Mouse (Mus musculus) WW6 (cell line): ENCODE data around the gene Foxo3.

Experiments used
- DNase-seq: peaks from one replicate; pipeline ENCODE4 v3.0.0-alpha.2; 2013; ENCODE audit warnings: low read depth, low spot score

Gene Foxo3

DNA sequence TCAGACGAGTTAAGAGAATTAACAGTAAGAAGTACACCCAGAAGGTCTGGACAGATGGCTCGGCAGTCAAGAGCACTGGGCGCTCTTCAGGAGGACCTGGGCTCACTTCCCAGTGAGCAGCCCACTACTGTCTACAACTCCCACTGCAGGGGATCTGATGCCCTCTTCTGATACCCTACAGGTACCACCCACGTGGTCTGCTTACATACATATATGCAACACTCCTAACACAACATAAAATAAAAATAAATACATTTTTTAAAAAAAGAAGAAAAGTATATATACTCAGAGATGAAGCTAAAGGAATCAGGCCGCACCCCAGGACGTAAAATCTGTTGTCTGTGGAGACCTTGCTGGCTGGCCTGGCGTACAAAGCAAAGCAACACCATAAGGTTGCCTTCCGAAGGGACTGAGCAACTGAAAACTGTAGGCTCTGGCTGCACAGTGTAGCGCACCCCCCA, 89.6 kb downstream of the Foxo3 start:
- no peak for DNase-seq

DNA sequence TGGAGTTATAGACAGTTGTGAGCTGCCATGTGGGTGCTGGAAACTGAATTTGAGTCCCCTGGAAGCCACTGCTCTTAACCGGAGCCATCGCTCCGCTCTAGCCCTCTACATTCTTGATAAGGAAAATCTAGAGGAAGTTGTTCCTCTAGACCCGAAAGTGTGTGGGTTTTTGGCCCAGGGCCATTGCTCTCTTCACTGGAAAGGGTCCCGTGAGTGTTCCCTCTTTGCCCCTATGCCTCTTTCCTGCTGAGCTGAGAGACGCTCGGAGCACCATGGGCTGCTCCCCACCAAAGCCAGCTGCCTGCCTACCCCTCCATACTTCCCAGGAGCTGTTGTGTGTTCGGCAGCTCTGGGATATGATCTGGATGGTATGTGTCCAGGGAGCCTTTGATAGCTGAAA, 96.2 kb downstream of the Foxo3 start:
- no peak for DNase-seq

DNA sequence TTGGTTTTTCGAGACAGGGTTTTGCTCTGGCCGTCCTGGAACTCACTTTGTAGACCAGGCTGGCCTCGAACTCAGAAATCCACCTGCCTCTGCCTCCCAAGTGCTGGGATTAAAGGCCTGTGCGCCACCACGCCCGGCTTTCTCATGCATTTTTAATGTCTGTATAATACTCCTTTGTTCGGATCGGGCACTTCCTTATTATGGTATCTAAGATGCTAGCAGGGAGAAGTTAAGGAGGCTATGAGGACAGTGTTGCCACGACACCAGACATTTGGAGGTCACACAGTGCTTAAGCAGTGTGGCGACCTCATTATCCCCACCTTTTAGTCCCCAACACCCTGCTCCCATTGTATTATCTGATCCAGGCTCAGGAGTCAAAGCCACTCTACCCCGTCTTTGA, 97.8 kb downstream of the Foxo3 start:
- DNase-seq, result no peak

DNA sequence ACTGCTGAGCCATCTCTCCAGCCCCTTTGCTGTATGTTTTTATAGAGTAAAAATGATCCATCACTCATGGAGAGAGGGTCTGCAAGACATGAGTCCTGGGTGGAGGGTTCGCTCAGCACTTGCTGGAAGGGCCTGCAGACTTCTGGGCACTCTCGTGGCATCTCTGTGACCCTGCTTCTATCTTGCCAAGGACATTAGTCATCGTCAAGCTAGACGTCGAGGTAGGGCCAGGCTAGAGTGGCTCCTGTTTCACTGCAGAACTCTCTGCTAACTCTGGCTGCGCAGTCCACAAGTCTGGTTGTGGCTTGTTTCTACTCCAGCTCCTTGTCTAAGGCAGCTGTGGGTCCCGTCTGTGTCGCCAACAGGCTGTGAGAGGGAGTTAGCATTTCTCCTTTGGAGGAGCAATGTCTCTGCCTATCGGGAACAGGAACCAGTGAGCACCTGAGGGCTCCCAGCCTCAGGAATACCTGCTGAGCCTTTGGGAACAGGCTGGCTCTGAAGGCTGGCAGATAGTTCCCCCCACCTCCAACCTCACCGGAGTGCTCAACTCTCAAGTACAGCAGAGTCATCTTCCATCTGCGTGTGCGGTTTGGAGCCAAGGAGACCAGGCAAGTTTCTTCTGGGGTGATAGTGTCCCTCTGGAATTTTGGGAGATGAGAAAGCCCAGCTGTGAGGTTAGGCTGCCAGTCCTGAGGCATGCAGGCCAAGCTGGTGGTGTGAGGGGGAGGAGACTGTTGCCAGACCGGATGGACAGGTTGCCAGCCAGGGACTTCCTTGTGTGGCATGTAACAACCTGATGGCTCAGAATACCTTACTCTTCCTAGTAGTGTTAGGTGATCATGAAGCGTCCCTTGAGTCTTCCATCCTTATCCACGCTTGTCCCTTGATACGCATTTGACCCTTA, 98.5 kb downstream of the Foxo3 start:
- no peak for DNase-seq

DNA sequence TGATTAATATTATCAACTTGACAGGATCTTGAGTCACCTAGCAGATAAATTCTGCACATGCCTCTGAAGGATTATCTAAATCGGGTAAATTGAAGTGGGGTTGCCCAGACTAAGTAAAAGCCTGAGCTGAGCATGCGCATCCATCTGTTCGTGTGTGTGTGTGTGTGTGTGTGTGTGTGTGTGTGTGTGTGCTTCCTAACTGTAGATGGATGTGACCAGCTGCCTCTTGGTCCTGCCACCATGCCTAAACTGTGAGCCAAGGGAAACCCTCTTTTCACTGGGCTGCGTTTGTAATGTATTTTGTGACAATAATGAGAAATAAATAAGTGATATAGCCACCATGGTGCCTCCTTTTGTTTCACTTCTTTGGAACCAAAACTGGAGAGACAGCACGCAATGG, 102.3 kb downstream of the Foxo3 start:
- DNase-seq, result no peak

DNA sequence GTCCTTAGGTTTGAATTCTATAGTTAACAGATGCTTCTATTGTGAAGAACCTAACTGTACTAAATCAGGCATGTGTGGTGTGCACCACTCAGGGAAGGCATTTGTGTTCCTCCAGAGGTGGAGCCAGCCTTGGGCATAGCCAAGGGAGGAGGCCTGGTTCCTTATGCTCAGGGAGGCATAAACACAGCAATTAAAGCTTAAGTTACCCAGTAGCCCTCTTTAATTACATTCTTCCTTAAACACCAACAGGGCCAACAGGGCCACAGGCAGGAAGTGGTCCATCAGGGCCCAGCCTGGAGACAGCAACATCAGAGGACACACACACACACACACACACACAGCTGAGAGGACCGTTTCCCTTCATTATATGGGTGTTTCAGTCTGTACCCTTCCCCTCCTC, 102.7 kb downstream of the Foxo3 start:
- DNase-seq, result no peak

DNA sequence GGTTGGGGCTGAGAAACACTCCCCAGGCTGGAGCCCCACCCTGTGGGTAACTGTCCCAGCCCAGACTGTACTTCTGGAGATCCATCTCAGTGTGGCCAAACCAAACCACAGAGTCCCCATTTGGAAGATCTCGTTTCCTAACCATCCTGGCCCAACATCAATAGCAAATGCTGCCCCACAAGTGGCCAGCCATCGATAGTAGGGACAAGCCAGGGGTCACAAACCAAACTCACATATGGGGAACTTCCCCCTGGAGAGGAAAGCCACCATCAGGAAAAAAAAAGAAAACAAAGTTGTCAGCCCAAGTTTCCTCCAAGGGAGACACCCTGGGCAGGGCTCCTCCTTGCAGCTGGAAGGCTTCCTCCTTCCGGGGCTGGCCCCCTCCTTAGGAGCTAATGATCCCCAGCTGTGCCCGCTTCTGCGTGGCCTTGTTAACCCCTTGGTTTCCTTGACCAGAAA, 105.6 kb downstream of the Foxo3 start:
- no peak for DNase-seq

DNA sequence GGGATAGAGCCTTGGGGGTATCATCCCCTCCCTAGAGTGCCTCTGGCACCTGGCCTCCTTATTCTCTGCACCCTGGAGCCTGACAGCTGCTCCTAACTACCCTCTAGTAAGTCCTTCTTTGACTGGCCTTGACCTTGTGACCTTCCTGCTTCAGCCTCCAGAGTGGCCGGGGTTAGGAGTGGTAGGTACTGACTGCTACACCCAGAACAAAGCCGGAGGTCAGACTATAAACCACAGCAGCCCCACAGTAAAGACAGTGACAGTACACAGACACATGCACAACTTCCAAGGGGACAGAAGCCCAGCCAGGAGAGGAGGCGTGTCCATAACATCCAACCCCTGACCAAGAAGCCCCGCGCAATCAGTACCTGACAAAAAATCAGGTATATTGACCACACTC, 106.4 kb downstream of the Foxo3 start:
- no peak for DNase-seq

DNA sequence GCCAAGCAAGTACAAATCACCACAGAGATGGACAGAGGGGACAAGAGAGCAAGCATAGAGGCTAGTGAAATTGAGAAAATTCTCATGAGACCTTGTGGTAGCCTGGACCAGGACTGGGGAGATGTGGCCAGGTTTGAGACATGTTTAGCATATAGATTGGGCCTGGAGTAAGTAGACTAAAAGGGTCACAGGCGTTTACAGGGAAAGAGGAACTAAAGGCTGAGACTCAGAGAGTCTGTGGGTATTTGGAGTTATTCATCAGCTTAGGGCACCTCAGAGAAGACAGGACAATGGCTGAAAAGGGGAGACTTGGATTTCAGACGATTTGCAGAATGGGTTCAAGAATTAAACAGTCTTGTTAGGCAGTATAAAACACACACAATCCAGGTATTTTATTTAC, 121.8 kb downstream of the Foxo3 start:
- DNase-seq, result no peak

DNA sequence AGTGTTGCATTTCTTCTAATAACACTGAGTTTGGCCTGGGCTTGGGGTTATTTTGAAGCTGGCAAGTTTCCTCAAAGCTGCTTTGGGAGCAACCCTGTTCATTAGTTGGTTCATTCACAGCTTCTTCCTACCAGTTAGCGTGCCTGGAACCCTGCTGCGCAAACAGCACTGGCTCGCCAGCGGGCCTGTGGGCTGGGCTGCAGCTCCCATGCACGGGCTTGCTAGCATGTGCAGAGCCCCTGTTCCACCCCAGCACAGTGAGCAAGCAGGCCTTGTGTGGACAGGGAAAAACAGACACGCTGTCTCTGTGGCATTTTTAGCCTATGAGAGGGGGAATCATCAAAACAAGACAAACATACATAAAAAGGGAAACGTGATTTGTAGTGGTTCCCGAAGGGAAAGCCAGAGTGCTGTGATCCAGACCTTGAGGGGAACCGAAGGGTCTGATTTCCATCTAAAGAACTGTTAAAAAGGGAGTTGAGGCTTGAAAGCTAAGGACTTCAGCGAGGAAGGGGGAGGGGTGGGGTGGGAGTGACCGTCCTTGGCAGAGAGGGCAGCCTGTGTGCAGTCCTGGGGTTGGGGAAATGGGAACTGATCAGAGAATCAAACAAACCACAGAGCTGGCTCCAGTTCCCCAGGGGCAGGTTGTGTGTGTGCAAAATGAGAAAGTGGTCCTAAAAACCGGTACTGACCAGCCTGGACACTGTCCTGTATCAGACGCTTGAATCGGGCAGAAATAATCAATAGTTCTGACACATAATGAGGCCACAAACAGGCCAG, 123.9 kb downstream of the Foxo3 start:
- no peak for DNase-seq

DNA sequence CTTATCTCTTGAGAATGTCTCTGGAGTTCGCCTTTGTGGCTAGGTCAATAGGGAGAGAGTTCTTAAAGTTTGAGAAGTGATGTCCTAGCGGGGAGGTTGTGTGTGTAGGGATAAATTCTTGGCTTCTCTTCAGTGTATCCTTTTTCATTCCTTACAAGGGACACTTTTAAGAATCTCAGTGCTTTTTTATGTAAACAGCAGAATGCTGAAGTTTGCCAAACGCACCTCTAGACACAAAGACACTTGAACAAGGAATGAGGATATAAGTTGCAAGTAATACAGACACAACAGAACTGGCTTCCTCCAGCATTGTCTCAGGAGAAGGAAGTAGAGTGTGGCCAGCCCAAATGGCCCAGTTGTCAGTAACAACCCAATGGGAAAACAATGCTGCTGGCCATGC, 126.8 kb downstream of the Foxo3 start:
- DNase-seq, result no peak

DNA sequence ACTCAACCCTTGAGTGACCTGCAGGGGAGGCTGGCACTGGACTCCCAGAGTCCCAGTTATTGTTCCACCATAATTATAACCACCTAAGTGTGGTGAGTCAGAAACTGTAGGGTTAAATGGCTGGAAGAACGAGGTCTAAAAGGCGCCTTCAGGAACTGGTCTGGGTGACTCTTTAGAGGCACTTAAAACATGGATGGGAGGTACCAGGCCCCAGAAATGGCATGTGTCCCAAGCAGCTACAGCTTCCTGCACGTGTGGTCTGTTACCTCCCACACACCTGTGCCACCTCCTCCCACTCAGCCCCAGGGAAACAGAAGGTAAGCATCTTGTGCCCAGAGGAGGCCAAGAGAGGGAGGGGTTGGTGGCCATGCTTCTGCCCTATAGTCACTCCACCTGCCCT, 128.2 kb downstream of the Foxo3 start:
- no peak for DNase-seq

DNA sequence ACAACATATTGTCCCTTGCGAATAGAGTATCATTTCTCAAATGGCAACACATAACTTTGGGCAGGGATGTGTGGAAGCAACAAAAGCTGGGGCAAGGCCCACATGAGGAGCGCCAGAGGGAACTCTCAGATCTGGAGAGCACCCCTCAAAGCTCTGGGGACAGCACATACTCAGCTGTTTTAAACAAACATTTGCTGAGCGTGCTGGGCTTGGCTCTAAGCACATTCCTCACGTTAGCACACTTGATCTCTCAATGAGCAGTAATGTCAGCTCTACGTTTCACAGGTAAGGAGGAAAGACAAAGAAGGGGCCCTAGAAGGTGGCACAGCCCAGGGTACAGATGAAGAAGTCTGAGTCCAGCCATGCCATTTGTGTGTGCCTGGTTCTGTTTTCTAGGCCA, 131.3 kb downstream of the Foxo3 start:
- DNase-seq, result no peak

DNA sequence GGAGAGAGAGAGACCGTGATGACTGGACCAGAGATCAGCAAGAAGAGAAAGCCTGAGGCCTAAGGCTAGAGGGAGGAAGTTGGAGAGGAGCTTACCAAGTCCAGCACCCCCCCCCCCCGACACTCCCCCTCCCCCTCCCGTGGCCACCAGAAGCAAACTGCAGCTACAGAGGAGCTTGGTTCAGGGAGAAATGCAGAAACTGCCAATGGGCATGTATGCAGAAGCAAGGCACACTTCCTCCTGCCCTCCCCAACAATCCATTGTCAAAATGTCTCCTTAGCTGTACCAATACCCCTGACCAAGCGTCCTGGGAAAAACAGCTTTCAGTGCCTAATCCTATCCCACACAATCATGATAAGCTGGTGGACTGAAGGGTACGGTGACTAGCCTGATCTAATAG, 131.8 kb downstream of the Foxo3 start:
- no peak for DNase-seq

DNA sequence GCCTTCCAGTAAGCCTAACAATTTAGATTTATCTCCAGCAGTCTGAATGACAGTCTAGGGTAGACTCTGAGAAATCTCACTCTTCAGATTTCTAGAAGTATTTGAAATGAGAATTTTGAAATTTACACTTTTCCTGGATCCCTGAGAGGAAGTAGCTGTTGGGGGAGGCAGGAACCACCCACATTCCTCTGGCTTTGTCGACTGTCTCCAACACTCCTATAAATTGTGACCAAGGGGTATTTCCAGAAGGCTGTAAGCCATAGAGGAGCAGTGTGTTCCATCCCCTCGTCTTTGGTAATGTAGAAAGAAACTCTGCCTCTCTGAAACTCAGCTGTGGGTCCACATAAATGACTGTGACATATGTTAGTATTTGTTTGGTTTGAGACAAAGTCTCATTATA, 132.4 kb downstream of the Foxo3 start:
- DNase-seq, result no peak

DNA sequence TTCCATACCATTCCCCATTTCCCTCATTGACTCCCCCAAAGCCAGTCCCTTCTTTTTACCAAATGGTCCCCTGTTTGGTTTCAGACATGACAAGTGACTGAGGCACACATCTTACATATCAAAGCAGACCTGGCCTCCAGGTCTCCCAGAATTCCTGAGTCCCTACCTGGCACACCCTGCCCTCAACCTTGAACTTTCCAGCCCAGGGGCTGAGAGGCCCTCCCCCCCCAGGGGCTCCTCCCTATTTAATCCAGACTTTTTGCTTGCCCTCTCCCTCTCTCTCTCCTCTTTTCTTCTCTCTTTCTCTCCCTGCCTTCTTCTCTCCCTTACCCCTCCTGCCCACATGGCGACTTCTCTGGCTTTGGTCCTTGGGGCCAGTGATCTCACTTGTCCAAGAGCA, 133.8 kb downstream of the Foxo3 start:
- no peak for DNase-seq

DNA sequence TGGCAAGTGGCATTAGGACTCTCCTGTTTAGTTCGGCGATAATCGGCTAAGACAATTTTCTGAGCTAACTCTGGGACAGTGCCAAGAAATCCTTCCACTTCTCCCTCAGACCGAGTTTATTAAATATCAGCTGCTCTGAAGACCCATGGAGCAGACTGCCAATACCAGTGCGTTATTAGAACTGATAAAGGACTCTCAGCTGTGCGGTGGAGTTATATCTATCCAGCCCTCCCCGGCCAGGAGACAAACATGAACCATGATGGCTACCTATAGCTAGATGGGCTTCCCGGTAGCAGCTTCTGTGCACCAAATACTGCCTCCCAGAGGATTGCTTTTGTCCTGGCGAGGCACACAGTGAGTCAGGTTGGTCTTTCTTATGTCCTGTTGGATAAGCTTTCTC, 134.5 kb downstream of the Foxo3 start:
- no peak for DNase-seq

DNA sequence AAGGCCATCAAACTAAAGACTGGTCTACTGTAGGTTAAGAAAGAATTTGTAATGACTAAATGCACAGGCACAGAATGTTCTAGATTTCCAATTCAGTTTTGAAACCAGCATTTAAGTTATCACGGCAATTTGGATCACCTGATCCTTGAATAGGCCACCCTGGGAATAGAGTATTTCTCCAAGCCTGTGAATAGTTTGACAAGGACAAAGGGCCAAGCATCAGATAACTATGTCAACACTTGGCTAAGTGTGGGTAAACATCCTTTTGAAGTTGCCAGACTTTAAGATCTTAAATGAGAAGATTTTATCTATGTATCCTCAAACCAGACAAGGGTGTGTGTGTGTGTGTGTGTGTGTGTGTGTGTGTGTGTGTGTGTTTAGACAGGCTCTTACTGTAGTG, 136.8 kb downstream of the Foxo3 start:
- no peak for DNase-seq

DNA sequence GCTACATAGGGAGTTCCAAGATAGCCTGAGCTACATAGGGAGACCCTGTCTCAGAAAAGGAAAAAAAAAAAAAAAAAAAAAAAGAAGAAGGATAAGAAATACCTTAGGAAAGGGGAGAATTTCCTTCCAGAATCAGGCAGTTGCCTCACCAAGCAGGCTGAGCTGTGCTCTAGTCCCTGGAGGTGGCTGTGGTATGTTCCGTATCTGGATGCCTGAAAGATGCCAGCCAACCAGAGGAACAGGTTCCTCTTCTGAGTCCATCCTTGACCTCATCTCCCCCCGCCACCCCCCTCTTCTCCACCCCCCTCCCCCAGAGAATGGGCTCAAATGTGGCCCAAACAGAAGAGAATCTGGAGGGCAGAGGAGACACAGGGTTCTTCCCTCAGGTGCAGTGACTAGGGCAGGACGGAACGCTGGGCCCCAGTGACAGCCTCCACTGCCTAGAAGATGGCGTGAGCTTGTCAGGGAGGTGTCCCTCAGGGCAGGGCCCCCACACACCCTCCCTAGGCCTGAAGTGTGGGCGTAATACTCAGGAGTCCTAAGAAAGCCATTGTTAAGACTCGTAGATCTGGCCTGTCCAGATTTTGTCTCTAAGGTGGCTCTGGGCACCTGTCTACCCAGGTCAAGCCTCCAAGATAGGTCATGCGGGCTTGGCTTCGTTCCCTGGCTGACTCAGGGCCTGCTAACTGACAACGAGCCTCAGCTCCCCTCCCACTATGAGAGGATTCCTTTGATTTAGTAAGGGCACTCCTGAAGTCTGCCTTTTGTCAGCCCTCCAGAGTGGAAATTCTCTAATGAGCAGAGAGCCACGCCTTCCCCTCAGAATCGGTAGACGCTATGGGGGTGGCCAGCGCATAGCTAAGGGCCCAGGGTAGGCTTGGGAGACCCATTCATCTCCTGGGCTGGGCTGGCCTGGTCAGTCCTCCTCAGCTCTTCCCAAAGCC, 141.5 kb downstream of the Foxo3 start:
- no peak for DNase-seq
